Mouse (Mus musculus): Measurements from ENCODE around the gene Tmem108. TPM values are rescaled to one million over a fixed set of nuclear protein-coding genes. Genes with fewer than 3 reads are reported as not detected.

Gene Tmem108
- total and polyA plus RNA-seq, 2 experiments from 2014 or later: 33.2 to 42.7 TPM

DNA sequence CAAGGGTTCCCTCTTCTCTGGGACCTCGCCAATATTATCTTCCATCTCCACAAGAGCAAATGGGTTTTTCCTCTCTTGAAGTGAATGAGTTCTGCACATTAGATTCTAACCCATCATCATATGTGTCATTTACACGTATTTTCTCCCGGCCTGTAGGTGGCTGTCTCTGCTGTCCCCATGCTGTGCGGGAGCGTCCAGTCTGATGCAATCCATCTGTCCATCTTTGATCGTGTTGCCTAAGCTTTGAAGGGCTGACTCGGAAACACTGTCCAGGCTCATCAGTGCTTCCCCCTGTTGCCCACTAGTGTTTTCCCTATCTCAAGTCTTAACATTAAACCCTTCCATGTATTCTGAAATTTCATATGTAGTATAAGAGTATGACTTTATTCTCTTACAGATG is 36.1 kb downstream of the Tmem108 start:
- Histone ChIP-seq H3K4me1 (ENCODE audit: insufficient read depth) (no peaks in the 10 kb centered on the region), H3K27ac (ENCODE audit: low read depth, low read length) (no peak overlapping the region), H3K27me3 (ENCODE audit: insufficient read depth, low read length) (no peaks in the 10 kb centered on the region), H3K4me2 (ENCODE audit: low read depth) (no peak overlapping the region), H3K4me3 (ENCODE audit: low read depth, low read length) (no peak overlapping the region), H3K9me3 (ENCODE audit: low read length) (no peaks in the 10 kb centered on the region), H3K36me3 (ENCODE audit: insufficient read depth) (no peaks in the 10 kb centered on the region), H3K9ac (no peak overlapping the region)
- ATAC-seq (no peak), DNase-seq (no peak)
- WGBS: 84% methylated on average over 7 of the region's 7 CpGs
- TF ChIP-seq CTCF (IDR thresholded peaks at IDR 0.05; ENCODE audit: low read depth): 0 out of 2 replicates have a peak, but pooled peaks have one; percentile 7

DNA sequence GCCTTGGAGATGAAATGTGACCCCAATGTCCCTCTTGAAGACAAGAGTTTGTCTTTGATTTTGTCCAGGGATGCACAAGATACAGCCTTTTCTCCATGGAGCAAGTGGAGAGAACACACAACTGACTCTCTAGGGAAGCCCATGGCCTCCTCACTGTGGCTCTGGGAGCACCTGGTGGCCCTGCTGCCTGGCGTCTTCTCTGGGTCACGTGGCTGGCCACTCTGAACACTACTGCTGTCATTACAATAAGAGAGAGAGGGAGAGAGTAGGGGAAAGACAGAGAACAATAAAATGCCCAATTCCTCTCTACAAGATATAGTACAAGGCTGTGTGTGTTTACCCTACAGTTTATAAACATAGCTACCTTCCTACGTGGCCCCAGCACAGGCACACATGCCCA is 40.2 kb downstream of the Tmem108 start:
- DNase-seq: no peak
- Histone ChIP-seq H3K27me3 (ENCODE audit: insufficient read depth, low read length) (no peaks in the 10 kb centered on the region), H3K27ac (ENCODE audit: low read depth, low read length) (no peak overlapping the region), H3K4me2 (ENCODE audit: low read depth) (no peak overlapping the region), H3K4me3 (ENCODE audit: low read depth, low read length) (no peak overlapping the region), H3K9ac (no peak overlapping the region), H3K4me1 (ENCODE audit: insufficient read depth) (no peaks in the 10 kb centered on the region), H3K9me3 (ENCODE audit: low read length) (no peaks in the 10 kb centered on the region), H3K36me3 (ENCODE audit: insufficient read depth) (no peaks in the 10 kb centered on the region)
- ATAC-seq: no peak
- TF ChIP-seq CTCF (IDR thresholded peaks at IDR 0.05; ENCODE audit: low read depth): no peak
- 86% methylated on average over 3 of the region's 3 CpGs for WGBS

DNA sequence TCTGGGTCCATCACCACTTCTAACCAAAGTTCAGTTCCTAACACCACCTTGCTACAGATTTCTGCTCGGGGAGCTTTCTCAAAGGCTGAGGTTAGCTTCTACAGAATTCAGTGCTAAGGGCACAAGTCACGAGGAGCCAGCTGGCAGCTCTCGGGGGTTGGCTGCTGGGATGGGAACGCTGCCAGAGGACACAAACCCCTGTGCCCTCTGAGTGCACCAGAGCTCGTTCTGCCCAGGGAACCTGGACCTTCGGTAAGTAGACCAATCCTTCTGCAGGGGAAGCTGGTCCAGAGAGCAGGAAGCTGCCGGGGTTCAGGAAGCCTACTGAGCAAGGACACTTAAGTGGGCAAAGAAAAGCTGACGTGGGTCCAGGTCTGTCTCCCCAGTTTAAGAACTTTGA is 40.6 kb downstream of the Tmem108 start:
- DNase-seq (no peak), ATAC-seq (no peak)
- H3K4me1 ChIP-seq (ENCODE audit: insufficient read depth): no peaks in the 10 kb centered on the region
- H3K9ac ChIP-seq: no peak overlapping the region
- H3K9me3 ChIP-seq (ENCODE audit: low read length): no peaks in the 10 kb centered on the region
- no peaks in the 10 kb centered on the region for H3K36me3 ChIP-seq (ENCODE audit: insufficient read depth)
- TF ChIP-seq CTCF (IDR thresholded peaks at IDR 0.05; ENCODE audit: low read depth): no peak
- H3K4me3 ChIP-seq (ENCODE audit: low read depth, low read length): no peak overlapping the region
- no peaks in the 10 kb centered on the region for H3K27me3 ChIP-seq (ENCODE audit: insufficient read depth, low read length)
- H3K4me2 ChIP-seq (ENCODE audit: low read depth): no peak overlapping the region
- WGBS: 82% methylated on average over 8 of the region's 8 CpGs
- H3K27ac ChIP-seq (ENCODE audit: low read depth, low read length): no peak overlapping the region

DNA sequence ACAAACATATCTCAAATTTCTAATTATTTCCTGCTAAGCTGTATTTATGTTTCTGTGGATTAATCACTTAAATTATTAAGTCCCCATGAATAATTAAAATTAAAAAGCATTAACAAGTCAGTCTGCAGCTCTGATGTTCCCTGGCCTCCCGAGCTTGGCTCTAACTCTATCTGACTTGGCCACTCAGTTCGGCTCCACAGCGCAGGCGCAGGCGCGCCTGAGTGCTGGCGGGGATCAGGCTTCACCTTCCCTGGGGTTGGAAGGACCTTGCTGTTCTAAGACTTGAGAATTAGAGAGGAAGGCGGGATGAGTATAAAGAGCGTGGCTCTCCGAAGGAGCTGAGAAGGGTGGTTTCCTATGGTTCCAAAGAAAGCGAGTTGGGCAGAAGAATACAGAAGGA is 41.6 kb downstream of the Tmem108 start:
- Histone ChIP-seq H3K9ac (no peak overlapping the region), H3K27ac (ENCODE audit: low read depth, low read length) (no peak overlapping the region)
- 92% methylated on average over 11 of the region's 11 CpGs for WGBS

DNA sequence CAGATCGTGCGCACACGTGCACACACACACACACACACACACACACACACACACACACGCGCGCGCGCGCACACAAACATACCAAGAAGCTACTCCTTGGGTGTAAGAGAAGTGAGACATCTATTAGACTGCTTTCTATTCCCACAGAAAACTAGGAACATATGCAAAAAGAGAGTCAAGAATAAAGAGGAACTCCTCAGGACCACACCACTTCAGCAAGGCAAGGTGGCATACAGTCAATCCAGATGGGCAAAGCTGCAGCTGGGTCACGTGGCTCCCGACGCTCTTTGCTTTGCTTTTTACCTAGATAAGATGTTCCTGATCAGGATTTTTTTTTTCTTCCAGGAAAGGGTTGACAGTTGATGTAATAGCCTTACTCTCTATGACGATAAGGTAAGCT is 45.6 kb downstream of the Tmem108 start:
- H3K9ac ChIP-seq: no peak overlapping the region
- no peak for ATAC-seq
- TF ChIP-seq CTCF (IDR thresholded peaks at IDR 0.05; ENCODE audit: low read depth): no peak

More for the DNA sequence above, 41.6 kb downstream of the Tmem108 start:
- H3K4me3 ChIP-seq (ENCODE audit: low read depth, low read length): no peak overlapping the region
- H3K4me1 ChIP-seq (ENCODE audit: insufficient read depth): no peaks in the 10 kb centered on the region
- no peak for ATAC-seq
- DNase-seq: no peak
- TF ChIP-seq CTCF (IDR thresholded peaks at IDR 0.05; ENCODE audit: low read depth): no peak
- no peak overlapping the region for H3K4me2 ChIP-seq (ENCODE audit: low read depth)
- no peaks in the 10 kb centered on the region for H3K9me3 ChIP-seq (ENCODE audit: low read length)
- no peaks in the 10 kb centered on the region for H3K36me3 ChIP-seq (ENCODE audit: insufficient read depth)
- no peaks in the 10 kb centered on the region for H3K27me3 ChIP-seq (ENCODE audit: insufficient read depth, low read length)

DNA sequence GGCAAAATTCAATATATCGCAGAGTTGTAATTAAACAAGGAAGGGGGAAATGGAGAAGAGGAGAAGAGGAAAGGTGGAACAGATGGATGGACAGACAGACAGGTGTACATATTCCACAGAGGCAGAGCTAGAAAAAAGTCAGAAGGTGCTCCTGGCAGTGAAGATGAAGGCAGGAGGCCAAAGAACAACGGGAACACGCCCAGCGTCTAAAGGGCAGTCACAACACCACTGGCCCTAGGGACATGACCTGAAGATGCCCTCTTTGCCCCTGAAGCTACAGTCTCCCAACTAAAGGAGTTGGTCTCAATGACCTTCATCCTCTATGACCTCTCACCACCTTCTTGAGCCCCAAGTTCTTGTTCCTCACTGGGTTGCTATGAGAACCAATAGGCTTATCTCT is 46.3 kb downstream of the Tmem108 start:
- no peaks in the 10 kb centered on the region for H3K27me3 ChIP-seq (ENCODE audit: insufficient read depth, low read length)
- H3K4me3 ChIP-seq (ENCODE audit: low read depth, low read length): no peak overlapping the region
- no peak overlapping the region for H3K27ac ChIP-seq (ENCODE audit: low read depth, low read length)
- 91% methylated on average over 4 of the region's 4 CpGs for WGBS
- no peak for DNase-seq
- no peak overlapping the region for H3K9ac ChIP-seq
- no peaks in the 10 kb centered on the region for H3K36me3 ChIP-seq (ENCODE audit: insufficient read depth)
- no peak overlapping the region for H3K4me2 ChIP-seq (ENCODE audit: low read depth)
- no peak for ATAC-seq
- TF ChIP-seq CTCF (IDR thresholded peaks at IDR 0.05; ENCODE audit: low read depth): no peak
- H3K4me1 ChIP-seq (ENCODE audit: insufficient read depth): no peaks in the 10 kb centered on the region
- no peaks in the 10 kb centered on the region for H3K9me3 ChIP-seq (ENCODE audit: low read length)

More for the DNA sequence above, 45.6 kb downstream of the Tmem108 start:
- 95% methylated on average over 13 of the region's 13 CpGs for WGBS
- no peak overlapping the region for H3K27ac ChIP-seq (ENCODE audit: low read depth, low read length)
- no peaks in the 10 kb centered on the region for H3K4me1 ChIP-seq (ENCODE audit: insufficient read depth)
- H3K4me2 ChIP-seq (ENCODE audit: low read depth): no peak overlapping the region
- H3K9me3 ChIP-seq (ENCODE audit: low read length): no peaks in the 10 kb centered on the region
- no peaks in the 10 kb centered on the region for H3K27me3 ChIP-seq (ENCODE audit: insufficient read depth, low read length)
- DNase-seq: no peak
- H3K4me3 ChIP-seq (ENCODE audit: low read depth, low read length): no peak overlapping the region
- H3K36me3 ChIP-seq (ENCODE audit: insufficient read depth): no peaks in the 10 kb centered on the region

DNA sequence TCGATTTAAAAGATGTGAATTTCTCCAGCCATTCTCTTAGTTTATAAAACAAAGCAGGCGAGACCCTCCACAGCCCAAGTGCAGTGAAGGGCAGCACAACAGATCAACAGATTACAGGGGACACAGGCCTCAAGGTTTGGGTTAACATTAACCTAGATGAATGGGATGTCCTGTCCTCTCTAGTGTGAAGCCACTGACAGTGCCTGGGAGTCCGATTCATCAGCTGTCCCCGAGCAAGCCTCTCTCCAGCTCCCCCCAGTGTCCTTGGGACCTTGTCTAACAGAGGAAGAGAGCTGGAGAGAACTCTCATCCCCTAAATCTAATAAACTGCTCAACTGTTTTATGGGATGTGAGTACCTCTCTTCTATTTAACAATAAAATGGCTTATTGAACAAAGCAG is 48.4 kb downstream of the Tmem108 start:
- no peak for DNase-seq
- Histone ChIP-seq H3K27me3 (ENCODE audit: insufficient read depth, low read length) (no peaks in the 10 kb centered on the region), H3K27ac (ENCODE audit: low read depth, low read length) (no peak overlapping the region), H3K36me3 (ENCODE audit: insufficient read depth) (no peaks in the 10 kb centered on the region), H3K4me1 (ENCODE audit: insufficient read depth) (no peaks in the 10 kb centered on the region), H3K9me3 (ENCODE audit: low read length) (no peaks in the 10 kb centered on the region), H3K4me2 (ENCODE audit: low read depth) (no peak overlapping the region), H3K9ac (no peak overlapping the region), H3K4me3 (ENCODE audit: low read depth, low read length) (no peak overlapping the region)
- no peak for ATAC-seq
- 83% methylated on average over 4 of the region's 4 CpGs for whole genome bisulfite sequencing
- no peak for TF ChIP-seq CTCF (IDR thresholded peaks at IDR 0.05; ENCODE audit: low read depth)

DNA sequence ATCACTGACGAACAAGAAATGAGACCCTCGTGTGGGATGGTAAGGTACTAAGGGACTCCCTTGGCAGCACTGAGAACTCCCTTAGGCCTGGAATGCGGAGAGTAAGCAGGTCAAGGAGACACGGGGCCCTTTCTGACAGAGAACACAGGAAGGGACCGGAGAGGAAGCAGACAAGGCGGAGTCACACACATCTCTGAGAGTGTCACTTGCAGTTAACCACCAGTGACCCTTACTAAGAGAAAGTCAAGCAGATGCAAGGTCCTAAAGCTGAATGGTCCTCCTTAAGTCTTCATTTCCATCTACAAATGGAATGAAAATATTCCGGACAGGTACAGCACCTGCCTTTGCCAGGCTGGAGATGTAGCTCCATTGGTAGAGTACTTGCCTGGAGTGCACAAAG is 48.9 kb downstream of the Tmem108 start:
- no peak for ATAC-seq
- WGBS: 82% methylated on average over 7 of the region's 7 CpGs
- H3K36me3 ChIP-seq (ENCODE audit: insufficient read depth): no peaks in the 10 kb centered on the region
- H3K9me3 ChIP-seq (ENCODE audit: low read length): no peaks in the 10 kb centered on the region
- no peaks in the 10 kb centered on the region for H3K4me1 ChIP-seq (ENCODE audit: insufficient read depth)
- no peak for TF ChIP-seq CTCF (IDR thresholded peaks at IDR 0.05; ENCODE audit: low read depth)
- no peak overlapping the region for H3K9ac ChIP-seq
- no peak overlapping the region for H3K4me3 ChIP-seq (ENCODE audit: low read depth, low read length)
- no peak overlapping the region for H3K4me2 ChIP-seq (ENCODE audit: low read depth)
- H3K27ac ChIP-seq (ENCODE audit: low read depth, low read length): no peak overlapping the region
- H3K27me3 ChIP-seq (ENCODE audit: insufficient read depth, low read length): no peaks in the 10 kb centered on the region
- no peak for DNase-seq

All from forebrain, postnatal 0 days (tissue).